Mouse (Mus musculus): ENCODE data around the gene Rnf145.
A peak's percentile ranks its signal among the peaks of the same experiment; 100 is the strongest.

Gene Rnf145

GRCm38 (mm10) chr11:44510371-44510770 is 8.4 kb upstream of the Rnf145 start:
- no peak for DNase-seq

- DNase-seq: no peak
Measured at GRCm38 (mm10) chr11:44512044-44513025, 6.4 kb upstream of the Rnf145 start.

GRCm38 (mm10) chr11:44513026-44513422 is 5.7 kb upstream of the Rnf145 start:
- DNase-seq: no peak

GRCm38 (mm10) chr11:44514666-44515065 is 4.1 kb upstream of the Rnf145 start:
- peak; percentile 73 for DNase-seq

- DNase-seq: no peak
Measured at GRCm38 (mm10) chr11:44516362-44516761, 2.4 kb upstream of the Rnf145 start.

- DNase-seq: no peak
Measured at GRCm38 (mm10) chr11:44517561-44518280, 1.0 kb upstream of the Rnf145 start.

- peak; percentile 23 for DNase-seq
Measured at GRCm38 (mm10) chr11:44519096-44519949, 559 bp downstream of the Rnf145 start.

GRCm38 (mm10) chr11:44519950-44520761 is 1.4 kb downstream of the Rnf145 start:
- DNase-seq: peak; percentile 78

- DNase-seq: no peak
Measured at GRCm38 (mm10) chr11:44522594-44522993, 3.8 kb downstream of the Rnf145 start.

GRCm38 (mm10) chr11:44525765-44526164 is 7.0 kb downstream of the Rnf145 start:
- DNase-seq: no peak

GRCm38 (mm10) chr11:44526654-44527263 is 8.0 kb downstream of the Rnf145 start:
- DNase-seq: no peak

- DNase-seq: no peak
Measured at GRCm38 (mm10) chr11:44528560-44529199, 9.9 kb downstream of the Rnf145 start.

GRCm38 (mm10) chr11:44529200-44529599 is 10.4 kb downstream of the Rnf145 start:
- DNase-seq: no peak

GRCm38 (mm10) chr11:44529716-44530115 is 11.0 kb downstream of the Rnf145 start:
- no peak for DNase-seq

- DNase-seq: no peak
Measured at GRCm38 (mm10) chr11:44530382-44530781, 11.6 kb downstream of the Rnf145 start.

- no peak for DNase-seq
Measured at GRCm38 (mm10) chr11:44530867-44531266, 12.1 kb downstream of the Rnf145 start.

- no peak for DNase-seq
Measured at GRCm38 (mm10) chr11:44531617-44532016, 12.9 kb downstream of the Rnf145 start.

GRCm38 (mm10) chr11:44532846-44533781 is 14.3 kb downstream of the Rnf145 start:
- no peak for DNase-seq

GRCm38 (mm10) chr11:44534999-44535750 is 16.4 kb downstream of the Rnf145 start:
- DNase-seq: no peak

All from kidney, adult 11 months (tissue).